Mouse (Mus musculus): ENCODE measurements around the gene Pla2g3. TPM values are rescaled to one million over a fixed set of nuclear protein-coding genes. Genes with fewer than 3 reads are reported as not detected.

Pla2g3 gene
- polyA plus RNA-seq (2012; rRNA removed), result 3.1 TPM in 2 replicates

- no peak for DNase-seq (ENCODE audit: extremely low spot score in 1 of 2, low spot score in 1 of 2)
Measured at GRCm38 (mm10) chr11:3487952-3488570, at the start of gene Pla2g3. TSS of gene Pla2g3 (plus strand) at chr11:3488284.

- DNase-seq (ENCODE audit: extremely low spot score in 1 of 2, low spot score in 1 of 2), result peak in 1 of 2 experiments; percentile 31
Measured at GRCm38 (mm10) chr11:3441696-3442443, 46.2 kb upstream of the Pla2g3 start.

- no peak for DNase-seq (ENCODE audit: extremely low spot score in 1 of 2, low spot score in 1 of 2)
Measured at GRCm38 (mm10) chr11:3442677-3443076, 45.4 kb upstream of the Pla2g3 start.

GRCm38 (mm10) chr11:3443091-3443490, 45.0 kb upstream of the Pla2g3 start:
- no peak for DNase-seq (ENCODE audit: extremely low spot score in 1 of 2, low spot score in 1 of 2)

- DNase-seq (ENCODE audit: extremely low spot score in 1 of 2, low spot score in 1 of 2), result no peak
Measured at GRCm38 (mm10) chr11:3444875-3445274, 43.2 kb upstream of the Pla2g3 start.

- peak in 1 of 2 experiments; percentile 63 for DNase-seq (ENCODE audit: extremely low spot score in 1 of 2, low spot score in 1 of 2)
Measured at GRCm38 (mm10) chr11:3451701-3452163, 36.4 kb upstream of the Pla2g3 start.

GRCm38 (mm10) chr11:3452167-3452639, 35.9 kb upstream of the Pla2g3 start, which contains the start of gene Rnf185:
TSS of gene Rnf185 (minus strand) at chr11:3452363.
- peak; percentile 92 to 96 for DNase-seq (ENCODE audit: extremely low spot score in 1 of 2, low spot score in 1 of 2)

- DNase-seq (ENCODE audit: extremely low spot score in 1 of 2, low spot score in 1 of 2), result peak in 1 of 2 experiments; percentile 23
Measured at GRCm38 (mm10) chr11:3452769-3453168, 35.3 kb upstream of the Pla2g3 start.

- no peak for DNase-seq (ENCODE audit: extremely low spot score in 1 of 2, low spot score in 1 of 2)
Measured at GRCm38 (mm10) chr11:3453467-3453866, 34.6 kb upstream of the Pla2g3 start.

GRCm38 (mm10) chr11:3454506-3454905, 33.6 kb upstream of the Pla2g3 start:
- DNase-seq (ENCODE audit: extremely low spot score in 1 of 2, low spot score in 1 of 2), result no peak

- DNase-seq (ENCODE audit: extremely low spot score in 1 of 2, low spot score in 1 of 2), result peak in 1 of 2 experiments; percentile 87
Measured at GRCm38 (mm10) chr11:3456354-3456753, 31.7 kb upstream of the Pla2g3 start.

GRCm38 (mm10) chr11:3458428-3459104, 29.5 kb upstream of the Pla2g3 start:
- no peak for DNase-seq (ENCODE audit: extremely low spot score in 1 of 2, low spot score in 1 of 2)

- no peak for DNase-seq (ENCODE audit: extremely low spot score in 1 of 2, low spot score in 1 of 2)
Measured at GRCm38 (mm10) chr11:3459105-3459468, 29.0 kb upstream of the Pla2g3 start.

GRCm38 (mm10) chr11:3462846-3463245, 25.2 kb upstream of the Pla2g3 start:
- DNase-seq (ENCODE audit: extremely low spot score in 1 of 2, low spot score in 1 of 2), result no peak

- DNase-seq (ENCODE audit: extremely low spot score in 1 of 2, low spot score in 1 of 2), result no peak
Measured at GRCm38 (mm10) chr11:3471448-3471850, 16.6 kb upstream of the Pla2g3 start.

GRCm38 (mm10) chr11:3472484-3472883, 15.6 kb upstream of the Pla2g3 start:
- DNase-seq (ENCODE audit: extremely low spot score in 1 of 2, low spot score in 1 of 2), result peak; percentile 56 to 93

- DNase-seq (ENCODE audit: extremely low spot score in 1 of 2, low spot score in 1 of 2), result peak in 1 of 2 experiments; percentile 25
Measured at GRCm38 (mm10) chr11:3474480-3475115, 13.5 kb upstream of the Pla2g3 start.

GRCm38 (mm10) chr11:3475489-3475888, 12.6 kb upstream of the Pla2g3 start:
- DNase-seq (ENCODE audit: extremely low spot score in 1 of 2, low spot score in 1 of 2), result no peak

GRCm38 (mm10) chr11:3483980-3484642, 4.0 kb upstream of the Pla2g3 start:
- peak in 1 of 2 experiments; percentile 22 for DNase-seq (ENCODE audit: extremely low spot score in 1 of 2, low spot score in 1 of 2)

GRCm38 (mm10) chr11:3486349-3486748, 1.7 kb upstream of the Pla2g3 start:
- DNase-seq (ENCODE audit: extremely low spot score in 1 of 2, low spot score in 1 of 2), result no peak
